Mouse (Mus musculus): ENCODE measurements around the gene Efemp2. TPM values are rescaled to one million over a fixed set of nuclear protein-coding genes. Genes with fewer than 3 reads are reported as not detected.

Efemp2 gene
- polyA plus RNA-seq (2017; shearing (Covaris generic)) = 2.7 TPM

DNA sequence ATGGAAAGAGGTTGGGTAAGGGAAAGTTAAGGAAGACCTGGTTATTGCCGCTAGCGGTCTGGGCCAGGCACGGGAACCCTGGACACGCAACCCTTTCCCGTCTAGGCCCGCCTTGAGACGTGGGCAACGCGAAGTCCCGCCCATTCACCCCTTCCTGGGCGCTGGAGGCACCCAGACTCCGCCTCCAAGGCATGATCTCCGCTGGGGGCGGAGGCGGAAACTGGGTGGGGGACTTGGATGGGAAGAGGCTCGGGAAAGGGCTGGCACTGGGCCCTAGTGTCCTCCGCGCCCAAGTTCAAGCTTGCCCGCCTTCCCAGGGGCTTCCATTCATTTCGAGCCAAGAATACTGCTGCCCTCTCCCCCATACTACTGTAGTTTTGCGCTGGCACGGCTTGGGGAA is at the start of gene Efemp2:
Efemp2 (plus strand) TSS at position 235 of the 400 bp plus-strand sequence.

DNA sequence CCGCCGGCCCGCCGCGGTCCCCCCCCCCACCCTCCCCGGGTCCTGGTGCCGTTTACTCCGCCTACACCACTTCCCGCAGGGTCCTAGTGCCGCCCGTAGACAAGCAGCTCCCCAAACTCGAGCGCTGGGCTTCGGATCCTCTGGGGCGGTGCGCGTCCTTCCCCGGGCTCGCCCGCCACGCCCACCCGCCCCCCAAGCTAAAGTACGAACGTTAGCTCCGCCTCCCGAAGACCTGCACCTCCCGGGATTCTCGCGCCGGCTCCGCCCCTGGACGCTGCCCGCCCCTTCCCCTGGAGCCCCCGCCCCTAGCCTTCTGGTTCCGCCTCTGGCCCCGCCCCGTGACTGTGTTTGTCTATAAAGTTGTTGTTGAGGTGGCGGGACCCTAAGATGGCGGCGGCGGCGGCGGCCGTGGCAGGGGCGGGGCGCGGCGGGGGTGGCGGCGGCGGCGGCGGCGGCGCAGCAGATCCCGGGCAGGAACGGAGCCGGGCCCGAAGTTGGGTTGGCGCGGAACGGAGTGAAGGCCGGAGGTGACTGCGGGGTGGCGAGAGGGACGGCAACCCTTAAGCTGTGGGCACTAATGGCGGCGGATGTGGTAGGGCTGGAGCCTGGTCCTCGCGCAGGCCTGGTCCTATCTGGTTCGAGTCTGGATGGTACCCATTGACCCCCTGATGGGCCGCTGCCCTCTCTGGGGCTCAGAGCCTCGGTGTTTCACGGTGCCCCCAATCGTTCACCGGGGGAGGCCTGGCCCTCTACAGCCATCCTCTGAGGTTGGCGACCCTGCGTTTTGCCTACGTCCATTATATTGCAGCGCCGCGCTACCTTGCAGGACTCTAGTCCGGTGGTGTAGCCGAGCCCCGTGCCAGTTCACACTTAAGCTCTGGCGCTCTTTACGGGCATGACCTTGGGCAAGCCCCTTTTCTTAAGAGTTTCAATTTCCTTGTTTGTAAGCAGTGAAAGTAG is 48.7 kb upstream of the Efemp2 start, which contains the start of the genes Drap1 and AI837181:
Drap1 (minus strand) TSS at position 198 of the 960 bp plus-strand sequence.
AI837181 (plus strand) TSS at position 363 of the 960 bp plus-strand sequence.

DNA sequence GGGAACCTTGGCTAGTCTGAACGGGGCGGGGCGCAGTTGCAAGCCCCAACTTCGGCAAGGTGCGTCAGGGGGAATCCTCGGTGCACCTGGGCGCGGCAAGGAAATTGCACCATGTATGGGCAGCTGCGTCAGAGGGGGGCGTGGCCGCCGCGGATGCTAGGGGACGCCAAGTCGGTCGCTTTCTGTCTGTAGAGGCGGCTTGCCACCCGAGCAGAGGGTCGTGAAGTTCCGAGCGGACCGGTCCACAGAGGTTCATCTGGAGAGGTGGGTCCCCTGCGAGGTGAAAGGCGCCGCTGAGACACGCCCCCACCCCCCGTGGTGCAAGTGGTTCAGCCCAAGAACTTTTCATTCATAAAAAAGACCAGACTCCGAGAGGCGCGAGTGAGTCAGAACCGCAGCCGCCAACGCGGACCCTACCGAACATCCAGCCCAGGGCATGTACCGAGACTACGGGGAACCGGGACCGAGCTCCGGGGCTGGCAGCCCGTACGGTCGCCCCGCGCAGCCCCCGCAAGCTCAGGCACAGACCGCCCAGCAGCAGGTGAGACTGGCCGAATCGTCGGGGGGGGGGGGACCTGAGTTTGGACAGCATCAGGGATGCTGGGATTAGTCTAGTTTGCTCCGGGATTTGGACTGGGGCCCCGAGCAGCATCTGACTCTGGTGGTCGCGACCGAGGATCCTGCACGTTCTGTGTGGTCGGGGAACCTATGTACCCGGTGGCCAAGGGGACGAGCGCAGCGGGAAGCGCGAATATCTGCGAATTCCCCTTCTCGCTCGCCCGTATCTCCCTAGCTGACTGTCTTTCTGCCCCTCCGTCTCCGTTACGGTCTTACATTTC is 26.0 kb upstream of the Efemp2 start, which contains the start of gene Fosl1:
Fosl1 (plus strand) TSS at position 33 of the 839 bp plus-strand sequence.

GRCm38 (mm10) chr19:5457746-5458442 is 15.9 kb upstream of the Efemp2 start, which contains the start of gene Ccdc85b:
TSS of gene Ccdc85b (minus strand) at chr19:5457894.

DNA sequence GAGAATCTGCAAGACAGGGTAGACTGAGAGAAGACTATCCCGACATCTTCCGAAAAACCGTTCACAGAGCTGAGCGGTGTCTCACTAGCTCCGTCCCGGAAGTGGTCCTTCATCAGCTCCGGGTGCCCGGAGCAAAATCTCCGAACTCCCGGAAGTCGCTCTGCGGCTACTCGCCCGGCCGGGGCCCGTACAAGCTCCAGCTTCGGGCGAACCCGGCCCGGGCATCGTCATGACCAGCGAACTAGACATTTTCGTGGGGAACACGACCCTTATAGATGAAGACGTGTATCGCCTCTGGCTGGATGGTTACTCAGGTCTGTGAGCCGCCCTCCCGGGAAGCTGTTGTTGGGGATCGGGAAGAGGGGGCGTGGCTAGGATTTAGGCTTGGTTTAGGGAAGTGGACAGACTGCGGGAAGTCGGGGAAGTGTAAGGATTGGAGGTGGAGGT is 13.3 kb upstream of the Efemp2 start, which contains the start of gene Fibp:
Fibp (plus strand) TSS at position 151 of the 447 bp plus-strand sequence.

DNA sequence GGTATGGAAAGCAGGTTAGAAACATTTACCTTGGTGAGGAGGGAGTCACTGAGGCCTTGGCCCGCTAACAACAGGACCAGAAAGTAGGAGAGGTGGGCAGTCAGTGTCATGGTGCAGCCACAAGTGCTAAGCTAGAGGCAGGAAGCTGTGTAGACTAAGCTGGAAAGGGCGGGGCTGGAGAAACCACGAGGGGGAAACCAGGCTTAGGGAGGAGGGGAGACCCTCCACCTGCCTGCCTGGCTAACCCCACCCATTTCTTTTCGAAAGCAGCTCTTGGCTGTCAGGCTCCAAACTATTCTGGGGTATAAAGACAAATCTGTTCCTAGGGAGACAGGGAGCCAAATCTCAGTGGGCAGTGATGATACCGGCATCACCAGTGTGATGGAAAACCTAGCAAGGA is 5.4 kb upstream of the Efemp2 start, which contains the start of gene Ctsw:
Ctsw (minus strand) TSS at position 134 of the 400 bp plus-strand sequence.

DNA sequence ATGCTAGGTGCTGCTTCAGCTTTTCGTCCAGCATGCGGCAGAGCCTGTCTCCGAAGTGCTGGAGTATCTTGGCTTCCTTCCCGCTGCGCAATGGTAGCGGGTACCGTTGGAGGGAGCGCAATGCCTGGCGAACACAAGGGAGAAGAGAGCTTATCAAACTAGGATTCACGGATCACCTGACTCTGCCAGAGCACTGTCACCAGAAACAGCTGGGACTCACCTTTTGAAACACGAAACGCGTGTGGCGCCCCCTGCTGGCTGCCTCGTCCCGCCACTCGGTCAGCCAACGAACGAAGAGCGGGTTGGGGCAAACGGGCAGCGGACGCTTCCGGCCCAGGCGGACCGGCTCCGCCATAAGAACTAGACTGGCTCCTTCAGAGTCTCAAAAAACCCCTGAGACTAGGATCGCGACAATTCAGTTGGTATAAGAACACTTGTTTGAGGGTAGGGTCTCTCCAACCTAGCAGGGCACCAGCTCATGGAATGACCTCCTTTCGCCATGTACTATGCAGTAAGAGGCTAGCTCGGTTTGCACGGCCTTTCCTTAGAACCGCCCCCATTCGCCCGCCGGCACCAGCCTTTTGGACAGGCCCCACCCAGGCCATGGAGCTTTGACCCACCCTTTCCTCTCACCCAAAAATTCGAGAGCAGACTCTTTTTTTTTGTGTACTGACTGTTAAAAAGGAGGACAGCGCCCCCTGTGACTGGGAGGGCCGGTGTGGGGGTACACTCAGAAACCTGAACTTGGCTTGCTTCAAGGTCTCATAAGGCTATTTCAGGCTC is 14.2 kb downstream of the Efemp2 start, which contains the start of gene Mus81:
Mus81 (minus strand) TSS at position 635 of the 783 bp plus-strand sequence.

GRCm38 (mm10) chr19:5490313-5490897 is 16.7 kb downstream of the Efemp2 start, which contains the start of gene Cfl1:
TSS of gene Cfl1 (plus strand) at chr19:5490455.

GRCm38 (mm10) chr19:5503687-5504086 is 29.9 kb downstream of the Efemp2 start, which contains the start of gene 1700020D05Rik:
TSS of gene 1700020D05Rik (minus strand) at chr19:5503787.

DNA sequence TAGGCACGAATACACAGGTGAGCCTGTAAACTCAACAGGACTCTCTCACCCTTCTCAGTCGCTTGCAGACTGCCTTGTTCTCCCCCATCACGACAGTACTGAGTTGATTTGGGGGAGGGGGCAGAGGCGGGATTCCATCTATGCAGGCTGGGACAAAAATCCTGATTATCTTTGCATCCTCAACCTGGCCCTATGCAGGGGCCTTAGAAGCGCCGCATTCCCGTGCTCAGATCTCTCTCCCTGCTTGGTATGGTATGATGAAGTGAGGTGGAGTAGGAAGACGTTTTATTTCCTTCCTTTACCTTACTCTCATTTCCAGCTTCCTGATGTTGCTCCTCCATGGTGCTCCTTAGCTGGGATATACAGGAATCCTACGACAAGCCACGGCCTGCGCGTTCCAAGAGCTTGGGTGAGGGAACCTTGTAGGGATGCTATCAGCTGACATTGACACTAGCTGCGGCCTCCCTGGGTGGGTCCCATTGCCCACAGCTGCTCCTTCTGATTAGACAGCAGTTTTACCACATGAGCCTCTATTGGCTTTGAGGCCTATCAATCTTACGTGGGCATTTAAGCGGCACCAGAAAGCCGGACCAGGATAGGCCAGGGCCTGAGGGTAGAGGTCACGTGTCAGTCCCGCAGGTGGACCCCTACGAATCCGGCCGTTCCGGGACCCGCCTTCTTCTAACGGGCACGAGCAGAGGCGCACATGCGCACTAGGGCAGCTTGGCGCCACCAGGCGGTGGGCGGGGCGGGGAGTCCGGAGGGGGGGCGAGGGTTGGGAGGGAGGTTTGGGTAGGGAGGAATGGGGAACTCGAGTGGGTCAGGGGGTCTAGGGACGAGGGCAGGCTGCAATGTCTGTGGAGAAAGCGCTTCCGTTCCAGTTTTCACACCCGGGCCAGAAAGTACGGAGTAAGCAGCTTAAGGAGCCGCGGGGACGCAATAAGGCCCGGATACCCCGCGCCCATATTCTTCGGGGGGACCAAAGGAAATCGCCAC is 36.6 kb downstream of the Efemp2 start, which contains the start of gene Snx32:
Snx32 (minus strand) TSS at position 508 of the 996 bp plus-strand sequence.

Other genes starting within 250 kb of the Efemp2 start
- 92.1 TPM for gene Pacs1, start 200.8 kb upstream of the Efemp2 start, polyA plus RNA-seq (2017; shearing (Covaris generic))
- gene Sf3b2, start 178.5 kb upstream of the Efemp2 start, polyA plus RNA-seq (2017; shearing (Covaris generic)) = 304 TPM
- not detected for gene Gal3st3, start 175.6 kb upstream of the Efemp2 start, polyA plus RNA-seq (2017; shearing (Covaris generic))
- gene Catsper1, start 138.2 kb upstream of the Efemp2 start, polyA plus RNA-seq (2017; shearing (Covaris generic)) = not detected
- 0.10 TPM for gene Cst6, start 124.4 kb upstream of the Efemp2 start, polyA plus RNA-seq (2017; shearing (Covaris generic))
- gene Eif1ad, start 107.2 kb upstream of the Efemp2 start, polyA plus RNA-seq (2017; shearing (Covaris generic)) = 47.5 TPM
- 160 TPM for gene Banf1, start 106.8 kb upstream of the Efemp2 start, polyA plus RNA-seq (2017; shearing (Covaris generic))
- 224 TPM for gene Sart1, start 85.3 kb upstream of the Efemp2 start, polyA plus RNA-seq (2017; shearing (Covaris generic))
- 1.1 TPM for gene Tsga10ip, start 71.4 kb upstream of the Efemp2 start, polyA plus RNA-seq (2017; shearing (Covaris generic))
- gene Drap1, start 49.0 kb upstream of the Efemp2 start, polyA plus RNA-seq (2017; shearing (Covaris generic)) = 180 TPM
- gene AI837181, start 48.8 kb upstream of the Efemp2 start, polyA plus RNA-seq (2017; shearing (Covaris generic)) = 23.6 TPM
- not detected for gene Fosl1, start 26.4 kb upstream of the Efemp2 start, polyA plus RNA-seq (2017; shearing (Covaris generic))
- gene Ccdc85b, start 16.1 kb upstream of the Efemp2 start, polyA plus RNA-seq (2017; shearing (Covaris generic)) = 5.7 TPM
- 59.4 TPM for gene Fibp, start 13.3 kb upstream of the Efemp2 start, polyA plus RNA-seq (2017; shearing (Covaris generic))
- 473 TPM for gene Ctsw, start 5.4 kb upstream of the Efemp2 start, polyA plus RNA-seq (2017; shearing (Covaris generic))
- 18.9 TPM for gene Mus81, start 14.4 kb downstream of the Efemp2 start, polyA plus RNA-seq (2017; shearing (Covaris generic))
- gene Cfl1, start 16.5 kb downstream of the Efemp2 start, polyA plus RNA-seq (2017; shearing (Covaris generic)) = 2,966 TPM
- 0.38 TPM for gene 1700020D05Rik, start 29.8 kb downstream of the Efemp2 start, polyA plus RNA-seq (2017; shearing (Covaris generic))
- 3.2 TPM for gene Snx32, start 36.6 kb downstream of the Efemp2 start, polyA plus RNA-seq (2017; shearing (Covaris generic))
- gene Ovol1, start 86.7 kb downstream of the Efemp2 start, polyA plus RNA-seq (2017; shearing (Covaris generic)) = 0.17 TPM
- 9.9 TPM for gene Ap5b1, start 94.1 kb downstream of the Efemp2 start, polyA plus RNA-seq (2017; shearing (Covaris generic))
- gene Rnaseh2c, start 127.9 kb downstream of the Efemp2 start, polyA plus RNA-seq (2017; shearing (Covaris generic)) = 106 TPM
- gene Kat5, start 136.3 kb downstream of the Efemp2 start, polyA plus RNA-seq (2017; shearing (Covaris generic)) = 87.0 TPM
- 333 TPM for gene Rela, start 163.5 kb downstream of the Efemp2 start, polyA plus RNA-seq (2017; shearing (Covaris generic))
- gene Sipa1, start 189.8 kb downstream of the Efemp2 start, polyA plus RNA-seq (2017; shearing (Covaris generic)) = 216 TPM
- gene Map3k11, start 214.8 kb downstream of the Efemp2 start, polyA plus RNA-seq (2017; shearing (Covaris generic)) = 60.9 TPM
- 38.2 TPM for gene Pcnx3, start 215.0 kb downstream of the Efemp2 start, polyA plus RNA-seq (2017; shearing (Covaris generic))
- 5.8 TPM for gene Kcnk7, start 230.4 kb downstream of the Efemp2 start, polyA plus RNA-seq (2017; shearing (Covaris generic))